Comparison of ENCODE assay signal across 10 mouse cellular contexts in the genomic region with DNA sequence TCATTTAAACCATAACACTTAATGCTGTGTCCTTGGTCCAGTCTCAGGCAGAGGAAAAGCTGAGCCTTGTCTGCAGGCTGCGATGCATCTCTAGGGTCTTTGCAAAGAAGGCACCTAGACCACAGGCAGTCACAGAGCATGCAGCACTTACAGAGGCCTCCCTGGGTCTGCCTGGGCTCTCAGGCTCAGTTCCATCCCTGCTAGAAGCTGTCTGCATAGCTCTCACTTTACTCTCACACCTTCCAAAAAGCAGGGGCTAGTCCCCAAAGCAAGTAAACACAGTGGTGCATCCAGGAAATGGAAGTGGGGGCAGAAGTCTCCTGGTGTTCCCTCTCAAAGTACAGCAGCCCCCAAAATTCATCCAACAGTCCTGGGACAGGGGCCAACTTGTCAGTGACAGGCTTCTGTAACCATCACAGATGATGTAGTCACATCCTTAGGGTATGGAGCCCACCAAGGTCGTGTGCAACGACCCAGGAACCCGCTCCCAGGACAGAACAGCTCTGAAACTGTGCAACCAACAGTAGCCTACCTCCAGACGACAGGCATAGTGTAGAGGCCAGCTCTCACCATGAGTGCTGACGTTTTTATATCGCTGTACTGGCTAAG.
"Had no signal": no experiment of that assay in that cellular context is flagged by ENCODE, and none has a peak within 500 bp of the region (broad histone marks: within the 10 kb centered on the region; RNA-seq: fewer than 3 reads in every experiment).

No protein-coding gene starts in this region.

- H3K9ac ChIP-seq: liver, embryonic 15.5 days; midbrain, embryonic 13.5 days; stomach, embryonic 15.5 days had no signal

- H3K4me2 ChIP-seq: liver, embryonic 11.5 days; liver, embryonic 15.5 days; midbrain, embryonic 13.5 days; stomach, embryonic 15.5 days had no signal

- H3K9me3 ChIP-seq: liver, embryonic 15.5 days; midbrain, embryonic 13.5 days; stomach, embryonic 15.5 days had no signal

- H3K4me3 ChIP-seq: liver, embryonic 15.5 days; midbrain, embryonic 13.5 days; stomach, embryonic 15.5 days had no signal

- H3K4me1 ChIP-seq: liver, embryonic 15.5 days had no signal

- H3K27ac ChIP-seq: liver, embryonic 15.5 days; midbrain, embryonic 13.5 days; stomach, embryonic 15.5 days had no signal

- H3K36me3 ChIP-seq: liver, embryonic 15.5 days; midbrain, embryonic 13.5 days; stomach, embryonic 15.5 days had no signal

- H3K27me3 ChIP-seq: liver, embryonic 15.5 days; midbrain, embryonic 13.5 days; stomach, embryonic 15.5 days had no signal

- DNase-seq: kidney, adult 11 months; kidney, adult 9 months; kidney, postnatal 10 days; left cerebral cortex, postnatal 4 days; right cerebral cortex, postnatal 14 days; thymus, postnatal 4 days had no signal

- ATAC-seq: midbrain, embryonic 13.5 days had no signal
